Mouse (Mus musculus): ENCODE results near the gene Creb3l2. TPM values are rescaled to one million over a fixed set of nuclear protein-coding genes. Genes with fewer than 3 reads are reported as not detected.
A peak's percentile ranks its signal among the peaks of the same experiment; 100 is the strongest.
"Not testable (repeated sequence)": the region's sequence is repeated elsewhere in the genome, so short reads cannot be mapped to it uniquely, and the experiment has no call there.

The Creb3l2 gene
- polyA plus RNA-seq, 1 experiment from 2014 or later, result 9.4 TPM

- H3K9ac ChIP-seq, result no peak overlapping the region
- 87% methylated on average over 2 of the region's 2 CpGs for WGBS
- no peaks in the 10 kb centered on the region for H3K36me3 ChIP-seq
- no peak overlapping the region for H3K27ac ChIP-seq
- H3K9me3 ChIP-seq, result no peaks in the 10 kb centered on the region
- no peak for ATAC-seq (ENCODE audit: low FRiP score, low read depth)
- no peak overlapping the region for H3K4me3 ChIP-seq
- no peak overlapping the region for H3K4me2 ChIP-seq (replicated peaks)
- H3K27me3 ChIP-seq (replicated peaks), result no peaks in the 10 kb centered on the region
- no peaks in the 10 kb centered on the region for H3K4me1 ChIP-seq
Observed at GRCm38 (mm10) chr6:37385602-37386285, 56.2 kb downstream of the Creb3l2 start.

DNA sequence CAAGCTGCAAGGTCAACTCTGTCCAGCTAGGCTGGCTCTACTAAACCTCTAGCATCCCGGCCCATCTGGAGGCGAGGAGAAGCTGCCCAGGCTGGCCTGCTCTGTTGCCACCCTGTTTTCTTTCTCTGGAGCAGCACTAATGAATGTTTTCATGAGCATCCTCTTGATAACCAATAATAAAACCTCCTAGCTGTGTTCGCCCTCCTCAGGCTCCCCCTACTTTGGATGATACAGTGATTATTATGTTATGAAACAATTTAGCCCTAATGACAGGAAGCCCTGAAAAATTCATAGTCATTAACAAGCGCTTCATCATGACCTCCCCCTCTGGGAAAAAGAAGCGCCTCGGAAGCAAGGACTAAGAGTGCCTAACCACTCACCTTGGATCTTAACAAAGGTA, 59.2 kb downstream of the Creb3l2 start:
- Histone ChIP-seq H3K9me3 (no peaks in the 10 kb centered on the region), H3K27me3 (replicated peaks) (no peaks in the 10 kb centered on the region), H3K4me1 (no peaks in the 10 kb centered on the region), H3K27ac (no peak overlapping the region), H3K4me3 (no peak overlapping the region), H3K9ac (no peak overlapping the region), H3K4me2 (replicated peaks) (no peak overlapping the region), H3K36me3 (no peaks in the 10 kb centered on the region)
- no peak for ATAC-seq (ENCODE audit: low FRiP score, low read depth)
- 91% methylated on average over 6 of the region's 6 CpGs for WGBS

DNA sequence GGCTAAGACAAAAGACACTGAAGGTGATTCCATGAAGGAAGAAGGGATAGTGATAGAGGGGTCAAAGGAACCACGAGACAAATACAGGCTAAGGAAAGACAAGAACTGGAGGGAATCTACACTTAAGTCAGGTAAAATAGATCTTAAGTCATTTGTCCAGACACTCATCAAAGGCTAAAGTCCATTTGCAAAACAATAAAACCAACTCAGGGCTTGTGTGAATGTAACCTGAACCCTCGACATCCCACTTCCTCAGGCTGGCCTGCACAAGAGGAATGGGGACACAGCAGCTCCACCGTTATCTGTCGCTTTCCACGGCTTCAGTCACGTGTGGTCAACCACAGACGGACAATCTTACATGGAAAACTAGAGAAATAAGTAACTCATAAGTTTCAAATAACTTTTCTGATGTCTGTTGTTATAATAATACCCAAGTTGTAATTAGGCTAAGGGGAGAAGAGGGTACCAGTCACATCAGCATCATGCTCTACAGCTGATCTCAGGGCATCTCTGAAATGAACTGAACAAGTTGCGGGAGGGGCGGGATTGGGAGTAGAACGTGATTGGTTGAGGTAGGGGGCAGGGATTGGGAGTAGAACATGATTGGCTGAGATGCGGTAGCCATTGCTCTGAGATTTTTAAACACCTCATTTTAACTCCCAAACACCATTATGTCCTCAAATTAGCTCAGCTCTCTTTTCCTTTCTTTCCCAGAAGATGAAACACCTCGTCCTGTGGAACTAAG, 63.9 kb downstream of the Creb3l2 start:
- Histone ChIP-seq H3K9ac (no peak overlapping the region), H3K36me3 (no peaks in the 10 kb centered on the region), H3K4me2 (replicated peaks) (no peak overlapping the region), H3K9me3 (no peaks in the 10 kb centered on the region), H3K27me3 (replicated peaks) (no peaks in the 10 kb centered on the region), H3K27ac (no peak overlapping the region), H3K4me1 (0 out of 2 replicates have a peak, but pooled peaks cover 6% of the 10 kb centered on the region), H3K4me3 (no peak overlapping the region)
- 83% methylated on average over 12 of the region's 12 CpGs for WGBS
- no peak for ATAC-seq (ENCODE audit: low FRiP score, low read depth)

DNA sequence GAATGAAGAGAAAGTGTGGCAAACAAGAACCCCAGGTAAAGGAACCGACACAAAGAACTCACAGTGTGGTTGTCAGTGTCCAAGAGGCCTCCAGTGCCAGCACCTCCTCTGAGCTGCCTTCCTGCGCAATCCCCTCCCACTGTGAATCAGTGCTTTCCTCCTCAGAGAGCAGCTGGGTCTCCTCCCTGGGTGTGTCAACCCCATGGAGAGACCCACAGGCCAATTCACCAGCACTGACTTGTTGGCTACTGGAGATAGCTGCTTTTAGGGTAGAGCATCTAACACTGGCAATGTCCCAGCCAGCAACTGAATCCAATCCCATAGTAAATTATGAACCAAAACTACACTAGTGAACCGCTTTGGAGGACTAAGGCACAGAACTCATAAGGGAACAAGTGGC, 64.6 kb downstream of the Creb3l2 start:
- not testable (repeated sequence) for H3K9ac ChIP-seq; H3K36me3 ChIP-seq; H3K27me3 ChIP-seq (replicated peaks); H3K4me1 ChIP-seq; H3K27ac ChIP-seq; ATAC-seq (ENCODE audit: low FRiP score, low read depth); H3K4me3 ChIP-seq; H3K9me3 ChIP-seq; H3K4me2 ChIP-seq (replicated peaks)
- 93% methylated on average over 3 of the region's 3 CpGs for WGBS

DNA sequence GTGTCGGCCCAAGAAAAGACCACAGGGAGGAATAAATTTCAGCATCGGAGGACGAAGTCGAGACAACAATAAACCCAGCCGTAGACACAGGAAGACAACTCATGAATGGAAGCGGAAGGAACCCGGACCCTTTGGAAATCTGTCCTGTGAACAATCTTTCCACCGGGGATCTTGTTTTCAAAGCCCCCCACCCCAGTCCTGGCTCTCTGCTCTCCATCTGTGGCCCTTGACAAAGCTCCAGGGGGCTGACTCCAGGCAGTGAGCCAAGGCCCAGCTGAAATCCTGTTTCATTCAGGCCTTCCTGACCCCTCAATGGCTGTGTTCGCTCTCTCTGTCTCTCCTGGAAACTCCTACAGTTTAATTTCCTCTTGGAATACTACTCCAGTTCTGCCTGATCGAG, 66.5 kb downstream of the Creb3l2 start:
- ATAC-seq (ENCODE audit: low FRiP score, low read depth), result no peak
- H3K9ac ChIP-seq, result no peak overlapping the region
- H3K36me3 ChIP-seq, result no peaks in the 10 kb centered on the region
- H3K9me3 ChIP-seq, result no peaks in the 10 kb centered on the region
- H3K27me3 ChIP-seq (replicated peaks), result no peaks in the 10 kb centered on the region
- 0 out of 2 replicates have a peak overlapping the region, but pooled peaks have one; percentile 9 for H3K4me2 ChIP-seq (replicated peaks)
- WGBS, result 45% methylated on average over 10 of the region's 10 CpGs
- no peak overlapping the region for H3K27ac ChIP-seq
- H3K4me3 ChIP-seq, result no peak overlapping the region
- 0 out of 2 replicates have a peak, but pooled peaks cover 6% of the 10 kb centered on the region for H3K4me1 ChIP-seq

GRCm38 (mm10) chr6:37371341-37371740, 70.6 kb downstream of the Creb3l2 start:
- no peak overlapping the region for H3K4me2 ChIP-seq (replicated peaks)
- WGBS, result 79% methylated on average over 7 of the region's 7 CpGs
- no peak overlapping the region for H3K9ac ChIP-seq
- H3K36me3 ChIP-seq, result no peaks in the 10 kb centered on the region
- no peak overlapping the region for H3K27ac ChIP-seq
- no peaks in the 10 kb centered on the region for H3K9me3 ChIP-seq
- H3K27me3 ChIP-seq (replicated peaks), result no peaks in the 10 kb centered on the region
- no peak for ATAC-seq (ENCODE audit: low FRiP score, low read depth)
- 0 out of 2 replicates have a peak, but pooled peaks cover 6% of the 10 kb centered on the region for H3K4me1 ChIP-seq
- no peak overlapping the region for H3K4me3 ChIP-seq

GRCm38 (mm10) chr6:37370566-37370965, 71.4 kb downstream of the Creb3l2 start:
- no peak for ATAC-seq (ENCODE audit: low FRiP score, low read depth)
- 90% methylated on average over 12 of the region's 12 CpGs for WGBS

GRCm38 (mm10) chr6:37369750-37370149, 72.2 kb downstream of the Creb3l2 start:
- H3K27ac ChIP-seq, result no peak overlapping the region
- H3K9ac ChIP-seq, result no peak overlapping the region
- no peaks in the 10 kb centered on the region for H3K4me1 ChIP-seq
- no peak overlapping the region for H3K4me2 ChIP-seq (replicated peaks)
- H3K27me3 ChIP-seq (replicated peaks), result no peaks in the 10 kb centered on the region
- ATAC-seq (ENCODE audit: low FRiP score, low read depth), result no peak
- 82% methylated on average over 6 of the region's 6 CpGs for WGBS
- no peaks in the 10 kb centered on the region for H3K36me3 ChIP-seq
- H3K9me3 ChIP-seq, result no peaks in the 10 kb centered on the region
- H3K4me3 ChIP-seq, result no peak overlapping the region

More at GRCm38 (mm10) chr6:37370566-37370965, 71.4 kb downstream of the Creb3l2 start:
- no peaks in the 10 kb centered on the region for H3K27me3 ChIP-seq (replicated peaks)
- H3K4me2 ChIP-seq (replicated peaks), result no peak overlapping the region
- H3K9ac ChIP-seq, result no peak overlapping the region
- 0 out of 2 replicates have a peak, but pooled peaks cover 4% of the 10 kb centered on the region for H3K4me1 ChIP-seq
- H3K36me3 ChIP-seq, result no peaks in the 10 kb centered on the region
- no peak overlapping the region for H3K4me3 ChIP-seq
- no peak overlapping the region for H3K27ac ChIP-seq
- H3K9me3 ChIP-seq, result no peaks in the 10 kb centered on the region

- Histone ChIP-seq H3K36me3 (no peaks in the 10 kb centered on the region), H3K9me3 (no peaks in the 10 kb centered on the region), H3K27me3 (replicated peaks) (no peaks in the 10 kb centered on the region), H3K4me1 (no peaks in the 10 kb centered on the region), H3K9ac (no peak overlapping the region), H3K4me3 (no peak overlapping the region), H3K27ac (no peak overlapping the region), H3K4me2 (replicated peaks) (no peak overlapping the region)
- ATAC-seq (ENCODE audit: low FRiP score, low read depth), result no peak
- 90% methylated on average over 13 of the region's 13 CpGs for WGBS
Observed at GRCm38 (mm10) chr6:37368281-37368680, 73.7 kb downstream of the Creb3l2 start.

GRCm38 (mm10) chr6:37366991-37367390, 75.0 kb downstream of the Creb3l2 start:
- Histone ChIP-seq H3K27me3 (replicated peaks) (no peaks in the 10 kb centered on the region), H3K4me1 (no peaks in the 10 kb centered on the region), H3K9me3 (no peaks in the 10 kb centered on the region), H3K27ac (no peak overlapping the region), H3K4me3 (no peak overlapping the region), H3K4me2 (replicated peaks) (no peak overlapping the region), H3K36me3 (no peaks in the 10 kb centered on the region), H3K9ac (no peak overlapping the region)
- 93% methylated on average over 6 of the region's 6 CpGs for WGBS
- no peak for ATAC-seq (ENCODE audit: low FRiP score, low read depth)

GRCm38 (mm10) chr6:37365179-37365578, 76.8 kb downstream of the Creb3l2 start:
- no peaks in the 10 kb centered on the region for H3K4me1 ChIP-seq
- no peak overlapping the region for H3K4me3 ChIP-seq
- no peak for ATAC-seq (ENCODE audit: low FRiP score, low read depth)
- H3K9me3 ChIP-seq, result no peaks in the 10 kb centered on the region
- no peaks in the 10 kb centered on the region for H3K27me3 ChIP-seq (replicated peaks)
- H3K36me3 ChIP-seq, result no peaks in the 10 kb centered on the region
- H3K4me2 ChIP-seq (replicated peaks), result no peak overlapping the region
- H3K27ac ChIP-seq, result no peak overlapping the region
- no peak overlapping the region for H3K9ac ChIP-seq
- 51% methylated on average over 11 of the region's 11 CpGs for WGBS

DNA sequence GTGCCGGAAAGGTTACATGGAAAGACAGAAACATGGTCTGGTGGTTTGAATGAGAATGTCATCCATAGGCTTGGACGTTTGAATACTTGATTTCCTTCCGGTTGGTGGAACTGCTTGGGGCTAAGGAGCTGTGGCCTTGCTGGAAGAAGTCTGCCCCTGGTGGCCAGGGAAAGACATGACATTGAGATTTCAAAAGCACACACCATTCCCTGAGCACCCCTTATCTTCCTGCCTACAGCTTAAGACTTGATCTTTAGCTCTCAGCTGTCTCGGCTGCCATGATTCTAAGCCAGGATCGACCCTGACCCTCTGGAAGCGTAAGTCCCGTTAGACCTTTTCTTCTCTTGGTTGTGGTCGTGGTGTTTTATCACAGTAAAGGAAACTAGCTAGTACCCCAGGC, 77.6 kb downstream of the Creb3l2 start:
- Histone ChIP-seq H3K4me2 (replicated peaks) (no peak overlapping the region), H3K27ac (no peak overlapping the region), H3K9me3 (no peaks in the 10 kb centered on the region), H3K27me3 (replicated peaks) (no peaks in the 10 kb centered on the region), H3K4me3 (no peak overlapping the region), H3K9ac (no peak overlapping the region), H3K4me1 (no peaks in the 10 kb centered on the region), H3K36me3 (no peaks in the 10 kb centered on the region)
- no peak for ATAC-seq (ENCODE audit: low FRiP score, low read depth)
- WGBS, result 92% methylated on average over 8 of the region's 8 CpGs

Measured in neural tube, embryonic 12.5 days (tissue).